Mouse (Mus musculus) hindbrain, embryonic 12.5 days (tissue): ENCODE measurements around the gene Rdh11. TPM values are rescaled to one million over a fixed set of nuclear protein-coding genes. Genes with fewer than 3 reads are reported as not detected.
A peak's percentile ranks its signal among the peaks of the same experiment; 100 is the strongest.

Experiments used
- ATAC-seq: fragments of 200-750 bp; cut with Nextera tagmentation; 2 replicates; pipeline ENCODE4 v1.8.0; 2017; ENCODE audit warnings: moderate TSS enrichment; ENCODE audit not compliant: low FRiP score
- H3K27ac ChIP-seq: fragments of 300-500 bp; sonication (generic); 2 replicates; pipeline ENCODE4 v1.5.1; 2016; ENCODE audit warnings: mild to moderate bottlenecking
- H3K27me3 ChIP-seq: fragments of 300-500 bp; sonication (generic); 2 replicates; pipeline ENCODE4 v1.6.1; 2016; ENCODE audit warnings: mild to moderate bottlenecking
- H3K36me3 ChIP-seq: fragments of 300-500 bp; sonication (generic); 2 replicates; pipeline ENCODE4 v1.6.1; 2016; ENCODE audit warnings: mild to moderate bottlenecking
- H3K4me1 ChIP-seq: fragments of 300-500 bp; sonication (generic); 2 replicates; pipeline ENCODE4 v1.6.1; 2016
- H3K4me2 ChIP-seq: fragments of 300-500 bp; sonication (generic); replicated peaks from 2 replicates; pipeline ENCODE4 v1.6.1; 2016; ENCODE audit warnings: mild to moderate bottlenecking
- H3K4me3 ChIP-seq: fragments of 300-500 bp; sonication (generic); 2 replicates; pipeline ENCODE4 v1.5.1; 2016; ENCODE audit warnings: mild to moderate bottlenecking
- H3K9ac ChIP-seq: fragments of 300-500 bp; sonication (generic); 2 replicates; pipeline ENCODE4 v1.6.1; 2016; ENCODE audit warnings: mild to moderate bottlenecking, moderate library complexity
- H3K9me3 ChIP-seq: fragments of 300-500 bp; sonication (generic); replicated peaks from 2 replicates; pipeline ENCODE4 v1.6.1; 2016; ENCODE audit warnings: mild to moderate bottlenecking
- WGBS: fragments of 180-500 bp; shearing (Covaris S2); methylation state at CpG from one replicate; pipeline ENCODE4 v1.1.7; 2016; 5-methylcytosine and 5-hydroxymethylcytosine counted together
- polyA plus RNA-seq: library from polyadenylated mRNA; unstranded; fragments of >200 nt; fragmentation: Nextera tagmentation; extraction: Ambion mirVana; gene quantifications from 2 replicates; pipeline ENCODE4 v1.2.1, GENCODE M21; 2016

Rdh11 gene
- polyA plus RNA-seq, 1 experiment from 2014 or later: 28.9 TPM

- H3K4me1 ChIP-seq: peaks cover 13% of the 10 kb centered on the region
- H3K9ac ChIP-seq: no peak overlapping the region
- H3K9me3 ChIP-seq: no peaks in the 10 kb centered on the region
- H3K27ac ChIP-seq: no peak overlapping the region
- no peak overlapping the region for H3K4me3 ChIP-seq
- ATAC-seq: no peak
- no peaks in the 10 kb centered on the region for H3K27me3 ChIP-seq
- peaks cover 29% of the 10 kb centered on the region for H3K36me3 ChIP-seq
- no peak overlapping the region for H3K4me2 ChIP-seq
- 89% methylated on average over 5 of the region's 5 CpGs for WGBS
Measured at GRCm38 (mm10) chr12:79173721-79174120, 18.4 kb downstream of the Rdh11 start.

GRCm38 (mm10) chr12:79172019-79172941 lies 19.8 kb downstream of the Rdh11 start, which contains the start of gene Vti1b:
Gene Vti1b, minus strand, starts transcription at chr12:79172667.
- Histone ChIP-seq H3K9me3 (no peaks in the 10 kb centered on the region), H3K36me3 (peaks cover 26% of the 10 kb centered on the region), H3K4me2 (peak within 1 kb of the TSS; percentile 58), H3K4me3 (peak within 1 kb of the TSS; percentile 96), H3K9ac (peak within 1 kb of the TSS; percentile 87), H3K27ac (peak within 1 kb of the TSS; percentile 95), H3K27me3 (no peaks in the 10 kb centered on the region), H3K4me1 (peaks cover 13% of the 10 kb centered on the region)
- ATAC-seq: peak; percentile 99
- WGBS: under 1% methylated on average over 72 of the region's 73 CpGs

DNA sequence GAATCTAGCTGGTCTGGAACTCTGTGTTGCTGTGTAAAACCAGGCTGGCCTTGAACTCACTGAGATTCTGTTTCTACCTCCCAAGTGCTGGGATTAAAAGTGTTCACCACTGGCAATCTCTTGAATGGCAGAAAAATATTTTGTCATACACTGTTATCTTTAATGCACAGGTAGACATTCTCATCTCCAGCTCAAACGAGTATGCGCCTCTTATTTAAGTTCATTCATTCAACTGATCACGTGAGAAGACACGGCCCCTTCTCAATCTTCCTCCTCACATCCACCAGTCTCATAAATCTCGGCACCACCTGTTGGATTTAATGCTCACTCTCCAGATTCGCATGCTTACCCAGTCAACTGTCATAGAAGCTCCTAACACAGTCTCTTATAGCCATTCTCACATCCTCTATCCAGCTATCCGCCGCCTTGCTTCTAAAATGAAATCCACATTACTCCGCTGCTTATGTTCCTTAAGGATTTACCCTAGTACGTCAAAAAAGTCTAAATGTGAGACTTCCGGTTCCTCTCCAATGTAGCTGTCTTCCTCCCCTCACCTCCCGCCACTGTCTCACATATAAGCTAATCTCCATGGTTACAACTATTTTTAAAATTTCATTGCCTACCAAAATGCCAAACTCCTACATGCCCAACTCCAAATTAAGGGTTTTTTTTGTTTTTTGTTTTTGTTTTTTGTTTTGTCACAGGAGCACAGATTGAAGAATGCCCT lies 20.7 kb downstream of the Rdh11 start:
- H3K9me3 ChIP-seq: no peaks in the 10 kb centered on the region
- 41% methylated on average over 12 of the region's 12 CpGs for WGBS
- peaks cover 13% of the 10 kb centered on the region for H3K4me1 ChIP-seq
- H3K36me3 ChIP-seq: peaks cover 18% of the 10 kb centered on the region
- peak overlapping the region; percentile 96 for H3K4me3 ChIP-seq
- H3K27me3 ChIP-seq: no peaks in the 10 kb centered on the region
- H3K27ac ChIP-seq: peak overlapping the region; percentile 95; the same call in 1 of the 2 replicates
- no peak for ATAC-seq
- H3K9ac ChIP-seq: peak overlapping the region; percentile 87
- peak overlapping the region; percentile 58 for H3K4me2 ChIP-seq

DNA sequence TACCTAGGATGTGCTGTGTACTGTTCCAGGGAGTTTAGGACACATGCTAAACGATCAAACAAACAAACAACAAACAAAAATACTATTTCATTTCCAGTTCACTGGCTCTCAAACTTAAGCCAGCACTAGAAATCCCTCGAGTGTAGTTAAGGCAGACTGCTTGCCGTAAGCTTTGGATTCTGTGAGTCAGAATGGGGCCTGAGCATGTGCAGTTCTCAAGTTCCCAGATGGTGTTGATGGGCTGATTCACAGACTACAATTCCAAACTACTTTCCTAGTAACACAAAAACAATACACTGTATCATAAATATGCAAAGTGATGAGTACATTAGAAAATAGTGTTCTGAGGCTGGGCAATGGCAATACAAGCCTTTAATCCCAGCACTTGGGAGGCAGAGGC lies 21.7 kb downstream of the Rdh11 start:
- Histone ChIP-seq H3K4me3 (no peak overlapping the region), H3K36me3 (peaks cover 11% of the 10 kb centered on the region), H3K4me1 (peaks cover 13% of the 10 kb centered on the region), H3K27ac (no peak overlapping the region), H3K4me2 (no peak overlapping the region), H3K27me3 (no peaks in the 10 kb centered on the region), H3K9ac (no peak overlapping the region), H3K9me3 (no peaks in the 10 kb centered on the region)
- no peak for ATAC-seq
- WGBS: 74% methylated on average over 3 of the region's 3 CpGs

DNA sequence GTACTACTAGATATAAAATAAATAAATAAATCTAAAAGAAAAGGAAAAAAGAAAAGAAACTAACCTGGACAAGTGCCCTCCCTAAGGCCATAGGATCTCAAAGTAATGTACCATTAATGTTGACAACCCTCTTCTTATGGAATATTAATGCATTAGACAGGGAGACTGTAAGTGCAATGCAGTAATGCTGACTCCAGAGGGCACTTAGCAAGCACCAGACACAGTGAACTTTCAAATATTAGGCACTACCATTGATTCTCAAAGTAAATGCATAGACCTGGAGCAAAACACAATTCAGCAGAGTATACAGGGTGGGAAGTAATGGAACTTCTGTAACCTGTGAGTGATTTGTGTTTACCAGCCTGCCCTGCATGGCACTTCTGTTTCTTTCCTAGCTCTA lies 22.9 kb downstream of the Rdh11 start:
- no peaks in the 10 kb centered on the region for H3K27me3 ChIP-seq
- peaks cover 14% of the 10 kb centered on the region for H3K36me3 ChIP-seq
- no peak overlapping the region for H3K4me2 ChIP-seq
- H3K27ac ChIP-seq: no peak overlapping the region
- no peak overlapping the region for H3K9ac ChIP-seq
- no peaks in the 10 kb centered on the region for H3K9me3 ChIP-seq
- peaks cover 13% of the 10 kb centered on the region for H3K4me1 ChIP-seq
- H3K4me3 ChIP-seq: no peak overlapping the region
- ATAC-seq: no peak

- Histone ChIP-seq H3K4me3 (no peak overlapping the region), H3K9me3 (no peaks in the 10 kb centered on the region), H3K4me2 (no peak overlapping the region), H3K27me3 (no peaks in the 10 kb centered on the region), H3K4me1 (no peaks in the 10 kb centered on the region), H3K9ac (no peak overlapping the region), H3K27ac (no peak overlapping the region), H3K36me3 (peaks cover 68% of the 10 kb centered on the region)
- no peak for ATAC-seq
- 95% methylated on average over 3 of the region's 3 CpGs for WGBS
Measured at GRCm38 (mm10) chr12:79162876-79163275, 29.2 kb downstream of the Rdh11 start.

GRCm38 (mm10) chr12:79149653-79150052 lies 42.4 kb downstream of the Rdh11 start:
- Histone ChIP-seq H3K27me3 (no peaks in the 10 kb centered on the region), H3K9ac (no peak overlapping the region), H3K4me3 (no peak overlapping the region), H3K9me3 (no peaks in the 10 kb centered on the region), H3K27ac (no peak overlapping the region), H3K4me1 (no peaks in the 10 kb centered on the region), H3K4me2 (no peak overlapping the region), H3K36me3 (peaks cover 22% of the 10 kb centered on the region)
- no peak for ATAC-seq
- WGBS: 97% methylated on average over 6 of the region's 6 CpGs

DNA sequence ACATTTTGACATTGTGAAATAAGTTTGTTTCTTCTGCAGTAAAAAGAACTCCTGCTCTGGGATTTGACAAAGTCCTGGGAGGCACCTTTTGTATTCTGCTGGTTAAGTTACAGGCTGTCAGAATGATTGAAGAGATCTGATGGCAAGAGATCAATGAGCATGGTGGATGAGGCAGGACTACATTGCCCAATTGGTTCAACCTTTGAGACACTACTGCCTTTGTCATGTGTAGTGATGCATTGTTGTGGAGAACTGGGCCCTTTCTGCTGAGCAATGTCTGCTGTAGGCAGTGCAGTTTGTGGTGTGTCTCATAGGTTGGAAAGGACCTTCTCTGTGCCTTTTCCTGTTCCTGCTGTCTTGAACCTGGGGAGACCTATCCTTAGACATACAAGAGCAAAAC lies 50.7 kb downstream of the Rdh11 start:
- ATAC-seq: no peak
- Histone ChIP-seq H3K27me3 (no peaks in the 10 kb centered on the region), H3K4me1 (no peaks in the 10 kb centered on the region), H3K27ac (no peak overlapping the region), H3K9me3 (no peaks in the 10 kb centered on the region), H3K36me3 (no peaks in the 10 kb centered on the region), H3K4me3 (no peak overlapping the region), H3K9ac (no peak overlapping the region), H3K4me2 (no peak overlapping the region)

- 86% methylated on average over 2 of the region's 2 CpGs for WGBS
- H3K4me3 ChIP-seq: no peak overlapping the region
- no peaks in the 10 kb centered on the region for H3K36me3 ChIP-seq
- no peak overlapping the region for H3K9ac ChIP-seq
- H3K27me3 ChIP-seq: no peaks in the 10 kb centered on the region
- ATAC-seq: no peak
- H3K4me1 ChIP-seq: no peaks in the 10 kb centered on the region
- no peak overlapping the region for H3K4me2 ChIP-seq
- H3K9me3 ChIP-seq: no peaks in the 10 kb centered on the region
- no peak overlapping the region for H3K27ac ChIP-seq
Measured at GRCm38 (mm10) chr12:79140811-79141210, 51.3 kb downstream of the Rdh11 start.

DNA sequence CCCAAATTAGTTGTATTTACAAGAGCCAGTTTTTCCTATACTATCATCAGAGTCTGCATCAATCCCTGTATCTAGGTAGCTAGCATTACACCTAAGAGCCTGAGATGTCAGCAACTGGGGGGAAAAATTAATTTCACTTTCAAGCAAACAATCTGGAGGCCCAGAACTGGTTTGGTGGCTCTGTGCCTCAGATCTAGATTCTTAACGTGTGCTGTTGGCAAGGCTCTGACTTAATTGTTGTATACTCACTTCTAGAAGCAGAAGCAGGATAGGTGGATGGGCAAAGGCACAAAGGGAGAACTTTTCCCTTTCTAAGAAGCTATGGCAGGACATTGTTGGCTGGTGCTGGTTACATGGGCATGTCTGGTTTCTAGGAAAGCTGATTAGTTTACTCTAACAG lies 52.7 kb downstream of the Rdh11 start:
- Histone ChIP-seq H3K4me1 (no peaks in the 10 kb centered on the region), H3K36me3 (no peaks in the 10 kb centered on the region), H3K4me2 (no peak overlapping the region), H3K4me3 (no peak overlapping the region), H3K9me3 (no peaks in the 10 kb centered on the region), H3K27me3 (no peaks in the 10 kb centered on the region), H3K27ac (no peak overlapping the region), H3K9ac (no peak overlapping the region)
- ATAC-seq: no peak
- 70% methylated on average over 1 of the region's 1 CpGs for WGBS

GRCm38 (mm10) chr12:79138999-79139398 lies 53.1 kb downstream of the Rdh11 start:
- no peak for ATAC-seq
- Histone ChIP-seq H3K4me1 (no peaks in the 10 kb centered on the region), H3K27me3 (no peaks in the 10 kb centered on the region)

DNA sequence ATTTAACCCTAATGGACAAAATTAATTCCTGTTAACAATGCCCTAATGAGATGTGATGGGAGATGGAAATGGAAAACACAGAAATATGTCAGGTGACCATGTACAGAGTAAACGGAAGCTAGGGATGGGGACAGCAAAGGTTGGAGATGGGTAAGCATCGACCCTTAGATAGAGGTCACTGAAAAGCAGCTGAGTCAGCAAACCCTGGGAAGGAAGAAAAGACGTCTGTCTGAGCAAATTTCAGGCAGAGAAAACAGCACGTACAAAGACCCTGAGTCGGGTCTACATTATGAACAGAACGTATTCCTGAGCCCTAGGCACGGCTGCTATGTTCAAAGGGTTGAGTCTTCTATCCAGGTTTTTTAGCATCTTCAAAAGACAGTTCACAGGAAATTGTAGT lies 55.1 kb downstream of the Rdh11 start:
- Histone ChIP-seq H3K27ac (no peak overlapping the region), H3K4me3 (no peak overlapping the region), H3K4me1 (no peaks in the 10 kb centered on the region), H3K9ac (no peak overlapping the region), H3K27me3 (peaks cover 15% of the 10 kb centered on the region), H3K9me3 (no peaks in the 10 kb centered on the region), H3K4me2 (no peak overlapping the region), H3K36me3 (no peaks in the 10 kb centered on the region)
- no peak for ATAC-seq
- WGBS: 68% methylated on average over 7 of the region's 7 CpGs

More at GRCm38 (mm10) chr12:79138999-79139398, 53.1 kb downstream of the Rdh11 start:
- Histone ChIP-seq H3K9ac (no peak overlapping the region), H3K27ac (no peak overlapping the region), H3K36me3 (no peaks in the 10 kb centered on the region), H3K4me2 (no peak overlapping the region), H3K9me3 (no peaks in the 10 kb centered on the region), H3K4me3 (no peak overlapping the region)
